Mouse (Mus musculus) midbrain, embryonic 13.5 days (tissue): ENCODE results near the gene Rgl1. TPM values are rescaled to one million over a fixed set of nuclear protein-coding genes. Genes with fewer than 3 reads are reported as not detected.

ENCODE experiments used
- ATAC-seq: fragments of 200-750 bp; cut with Nextera tagmentation; 2 replicates; pipeline ENCODE4 v1.8.0; 2017; ENCODE audit warnings: mild to moderate bottlenecking, moderate TSS enrichment, moderate library complexity
- H3K27ac ChIP-seq: fragments of 300-500 bp; sonication (generic); 2 replicates; pipeline ENCODE4 v1.5.1; 2015; ENCODE audit warnings: inconsistent platforms, mild to moderate bottlenecking, moderate library complexity
- H3K27me3 ChIP-seq: fragments of 300-500 bp; sonication (generic); 2 replicates; pipeline ENCODE4 v1.6.1; 2015; ENCODE audit warnings: mild to moderate bottlenecking, inconsistent platforms
- H3K36me3 ChIP-seq: fragments of 300-500 bp; sonication (generic); 2 replicates; pipeline ENCODE4 v1.6.1; 2015; ENCODE audit warnings: mild to moderate bottlenecking, inconsistent platforms
- H3K4me1 ChIP-seq: fragments of 300-500 bp; sonication (generic); replicated peaks from 2 replicates; pipeline ENCODE4 v1.6.1; 2015; ENCODE audit warnings: inconsistent platforms
- H3K4me2 ChIP-seq: fragments of 300-500 bp; sonication (generic); replicated peaks from 2 replicates; pipeline ENCODE4 v1.6.1; 2015; ENCODE audit warnings: moderate library complexity, mild to moderate bottlenecking, inconsistent platforms
- H3K4me3 ChIP-seq: fragments of 300-500 bp; sonication (generic); replicated peaks from 2 replicates; pipeline ENCODE4 v1.5.1; 2015; ENCODE audit warnings: mild to moderate bottlenecking, inconsistent platforms
- H3K9ac ChIP-seq: fragments of 300-500 bp; sonication (generic); replicated peaks from 2 replicates; pipeline ENCODE4 v1.6.1; 2015; ENCODE audit warnings: mild to moderate bottlenecking, inconsistent platforms
- H3K9me3 ChIP-seq: fragments of 300-500 bp; sonication (generic); 2 replicates; pipeline ENCODE4 v1.6.1; 2016; ENCODE audit warnings: mild to moderate bottlenecking, inconsistent platforms
- WGBS: fragments of 180-500 bp; shearing (Covaris S2); methylation state at CpG from one replicate; pipeline ENCODE4 v1.1.7; 2015; 5-methylcytosine and 5-hydroxymethylcytosine counted together
- polyA plus RNA-seq: library from polyadenylated mRNA; unstranded; fragments of >200 nt; fragmentation: Nextera tagmentation; extraction: Ambion mirVana; gene quantifications from 2 replicates; pipeline ENCODE4 v1.2.1, GENCODE M21; 2015

The Rgl1 gene
- polyA plus RNA-seq, 1 experiment from 2014 or later = 17.0 TPM

DNA sequence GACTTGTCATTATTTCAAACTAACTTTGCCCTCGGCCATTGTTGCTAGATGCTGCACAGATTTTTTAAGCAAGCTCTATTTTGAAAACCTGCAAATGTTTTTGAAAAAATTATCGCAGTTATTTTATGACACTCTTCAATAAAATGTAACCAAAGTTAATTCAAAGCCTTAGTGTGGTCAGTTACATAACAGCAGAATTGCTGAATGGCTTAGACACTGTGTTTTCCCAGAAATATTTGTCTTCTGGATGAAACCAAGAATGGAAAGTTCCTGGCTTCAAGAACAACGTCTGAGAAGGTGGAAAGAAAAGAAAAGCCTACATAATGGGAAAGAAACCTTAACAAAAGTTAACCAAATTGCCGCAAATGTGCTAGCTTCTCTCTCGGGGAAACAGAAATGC lies 131.5 kb downstream of the Rgl1 start:
- no peak overlapping the region for H3K9ac ChIP-seq
- 74% methylated on average over 5 of the region's 5 CpGs for WGBS
- H3K4me1 ChIP-seq = peaks cover 3% of the 10 kb centered on the region
- no peak for ATAC-seq
- no peak overlapping the region for H3K27ac ChIP-seq
- no peaks in the 10 kb centered on the region for H3K9me3 ChIP-seq
- H3K27me3 ChIP-seq = no peaks in the 10 kb centered on the region
- no peak overlapping the region for H3K4me2 ChIP-seq
- no peak overlapping the region for H3K4me3 ChIP-seq
- no peaks in the 10 kb centered on the region; the same call in 1 of the 2 replicates for H3K36me3 ChIP-seq

DNA sequence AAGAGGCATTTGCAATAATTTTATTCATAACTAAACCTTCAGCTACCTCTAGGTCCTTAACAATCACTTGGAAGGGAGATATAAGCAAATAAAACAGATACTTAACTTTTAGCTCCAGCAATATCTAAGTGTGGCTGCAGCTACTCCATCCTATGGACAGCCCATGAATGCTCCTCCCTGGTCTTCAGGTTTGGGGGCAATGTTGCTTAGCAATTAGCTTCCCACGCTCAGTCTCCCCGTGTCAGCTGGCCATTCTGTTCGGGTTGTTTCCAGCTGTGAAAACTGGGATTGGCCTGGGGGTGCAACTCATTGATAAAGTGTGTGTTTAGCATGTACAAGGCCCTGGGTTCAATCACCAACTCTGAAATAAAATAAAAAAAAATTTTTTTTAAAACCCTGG lies 136.4 kb downstream of the Rgl1 start:
- peaks cover 8% of the 10 kb centered on the region for H3K4me1 ChIP-seq
- no peak for ATAC-seq
- no peak overlapping the region for H3K4me3 ChIP-seq
- H3K4me2 ChIP-seq = no peak overlapping the region
- no peak overlapping the region for H3K27ac ChIP-seq
- H3K9ac ChIP-seq = no peak overlapping the region
- 6% methylated on average over 3 of the region's 3 CpGs for WGBS
- no peaks in the 10 kb centered on the region for H3K9me3 ChIP-seq
- H3K36me3 ChIP-seq = no peaks in the 10 kb centered on the region; the same call in 1 of the 2 replicates
- H3K27me3 ChIP-seq = peaks cover 14% of the 10 kb centered on the region

DNA sequence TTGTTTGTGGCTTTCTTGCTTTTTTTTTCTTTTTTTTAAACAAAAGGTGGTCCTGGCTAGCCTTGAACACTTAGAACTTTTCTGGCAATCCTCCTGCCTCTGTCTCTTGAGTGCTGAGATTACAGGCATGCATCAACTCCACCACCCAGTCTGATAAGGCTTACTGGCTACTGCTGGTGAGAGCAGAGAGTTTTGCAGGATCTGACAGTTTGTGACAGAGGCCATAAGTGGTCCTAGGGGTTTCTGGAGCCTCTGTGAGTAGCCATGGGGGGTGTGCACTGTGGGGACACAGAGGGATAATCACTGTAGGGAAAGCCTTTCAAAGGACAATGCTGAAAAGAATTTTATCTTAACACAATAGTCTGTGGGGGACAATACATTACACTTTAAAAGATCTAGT lies 140.5 kb downstream of the Rgl1 start:
- Histone ChIP-seq H3K36me3 (no peaks in the 10 kb centered on the region), H3K9ac (no peak overlapping the region), H3K4me1 (peaks cover 26% of the 10 kb centered on the region), H3K27ac (no peak overlapping the region), H3K4me3 (peak overlapping the region; percentile 61), H3K9me3 (no peaks in the 10 kb centered on the region), H3K27me3 (peaks cover 26% of the 10 kb centered on the region), H3K4me2 (peak overlapping the region; percentile 79)
- ATAC-seq = no peak

DNA sequence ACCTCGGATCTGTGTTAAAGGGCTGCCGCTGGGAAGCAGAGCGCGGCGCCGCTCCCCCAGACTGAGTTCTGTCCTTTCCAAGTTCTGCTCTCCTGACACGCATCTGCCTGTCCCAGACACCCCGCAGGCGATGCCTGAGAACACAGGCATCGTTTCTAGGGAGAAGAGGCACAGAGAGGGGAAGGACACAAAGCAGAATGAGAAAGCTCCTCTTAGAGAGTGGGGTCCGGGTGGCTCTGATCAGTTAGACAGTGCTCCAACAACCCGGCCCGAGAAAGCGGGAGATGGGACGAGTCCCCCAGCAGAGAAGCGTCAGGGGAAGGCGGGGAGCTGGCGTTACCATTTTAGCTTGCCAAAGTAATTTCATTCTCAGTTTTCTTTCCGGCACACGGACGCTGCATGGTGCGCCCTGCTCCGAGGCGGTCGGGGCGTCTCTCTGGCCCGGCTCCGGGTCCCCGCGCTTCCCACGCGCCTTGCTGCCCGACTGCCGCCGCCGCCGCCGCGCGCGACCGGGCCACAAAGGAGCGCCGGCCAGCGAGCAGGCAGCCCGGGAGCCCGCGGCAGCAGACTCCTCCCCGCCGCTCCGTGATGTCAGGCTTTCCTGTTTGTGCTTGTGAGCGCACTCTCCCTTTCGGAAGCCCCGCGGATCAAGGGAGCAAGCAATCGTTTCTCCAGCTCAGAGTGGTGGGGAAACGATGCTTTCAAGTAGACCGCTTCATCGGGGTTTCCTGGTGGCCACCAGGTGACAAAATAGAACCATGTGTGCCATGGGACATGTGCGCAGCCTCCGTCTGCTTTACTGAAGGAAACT lies 141.3 kb downstream of the Rgl1 start:
- peak; percentile 91 for ATAC-seq
- Histone ChIP-seq H3K4me2 (peak overlapping the region; percentile 79), H3K27ac (peak overlapping the region; percentile 77), H3K9me3 (no peaks in the 10 kb centered on the region), H3K4me1 (peaks cover 25% of the 10 kb centered on the region), H3K36me3 (no peaks in the 10 kb centered on the region), H3K9ac (peak overlapping the region; percentile 76), H3K4me3 (peak overlapping the region; percentile 61), H3K27me3 (peaks cover 26% of the 10 kb centered on the region)
- WGBS = under 1% methylated on average over 56 of the region's 61 CpGs

DNA sequence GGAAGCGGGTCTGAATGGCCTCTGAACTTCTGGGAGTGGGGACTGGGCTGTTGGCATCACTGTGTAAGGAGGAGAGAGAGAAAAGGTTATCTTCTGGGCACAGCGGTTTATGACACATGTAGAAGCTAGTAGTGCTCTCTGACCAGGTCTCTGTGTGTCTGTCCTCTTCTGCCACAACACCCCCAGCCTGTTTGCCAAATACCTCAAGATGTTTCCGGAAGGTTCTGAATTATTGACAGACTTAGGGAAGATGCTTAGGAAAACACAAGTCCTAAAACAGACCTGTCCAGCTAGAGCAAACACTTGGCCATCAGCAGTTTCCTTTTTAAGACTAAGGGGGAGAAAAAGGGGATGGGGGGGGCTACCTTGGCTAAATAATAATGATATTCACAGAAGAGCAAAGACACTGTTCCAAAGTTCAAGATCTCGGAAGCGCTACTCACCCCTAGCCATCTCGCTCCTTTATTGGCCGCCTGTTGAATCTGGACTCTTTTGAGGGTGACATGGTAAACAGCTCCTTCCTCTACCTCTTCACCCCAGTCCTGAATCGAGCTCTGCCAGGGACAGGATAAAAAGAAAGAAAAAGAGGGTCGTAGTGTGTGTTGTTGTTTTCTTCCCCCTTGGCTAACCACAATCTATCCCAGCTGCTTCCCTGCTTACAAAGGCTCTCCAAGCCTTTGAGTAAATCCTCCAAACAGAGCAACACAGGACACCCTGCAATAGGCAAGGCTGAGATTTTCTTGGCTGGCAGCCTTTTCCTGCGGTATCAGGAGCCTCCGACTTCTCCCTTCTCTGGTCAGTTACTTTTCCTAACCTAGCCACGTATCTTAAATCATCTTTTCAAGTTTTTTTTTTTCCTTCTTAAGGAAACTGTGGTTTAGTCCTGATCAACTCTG lies 142.5 kb downstream of the Rgl1 start:
- H3K9ac ChIP-seq = 0 out of 2 replicates have a peak overlapping the region, but pooled peaks have one; percentile 3
- no peak overlapping the region for H3K27ac ChIP-seq
- H3K36me3 ChIP-seq = no peaks in the 10 kb centered on the region
- no peak for ATAC-seq
- H3K27me3 ChIP-seq = peaks cover 26% of the 10 kb centered on the region
- 32% methylated on average over 12 of the region's 12 CpGs for WGBS
- H3K4me1 ChIP-seq = peaks cover 23% of the 10 kb centered on the region
- peak overlapping the region; percentile 79 for H3K4me2 ChIP-seq
- H3K9me3 ChIP-seq = no peaks in the 10 kb centered on the region
- peak overlapping the region; percentile 61 for H3K4me3 ChIP-seq

DNA sequence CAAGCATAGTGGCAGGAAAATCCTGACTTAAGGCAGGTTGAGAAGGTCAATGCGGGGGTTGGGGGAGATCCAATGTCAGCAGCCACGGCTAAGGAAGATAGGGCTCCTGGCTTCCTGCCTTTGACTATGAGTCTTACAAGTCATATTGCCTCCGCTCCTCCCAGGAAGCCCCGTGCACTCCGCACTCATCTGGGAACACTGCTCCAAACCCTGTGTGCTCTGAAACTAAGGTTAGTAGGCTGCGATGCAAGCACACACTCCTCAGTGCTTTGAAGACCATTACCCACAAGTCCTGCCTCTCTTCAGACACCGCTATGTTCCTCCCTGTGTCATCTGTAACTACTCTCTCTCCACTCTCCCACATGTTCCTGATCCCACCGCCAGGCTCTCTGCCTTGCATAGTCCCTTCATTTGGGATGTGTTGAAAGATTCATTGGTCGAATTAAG lies 143.4 kb downstream of the Rgl1 start:
- H3K9ac ChIP-seq = no peak overlapping the region
- H3K9me3 ChIP-seq = no peaks in the 10 kb centered on the region
- H3K4me1 ChIP-seq = peaks cover 23% of the 10 kb centered on the region
- no peaks in the 10 kb centered on the region for H3K36me3 ChIP-seq
- ATAC-seq = no peak
- no peak overlapping the region; the same call in 1 of the 2 replicates for H3K4me2 ChIP-seq
- no peak overlapping the region for H3K27ac ChIP-seq
- WGBS = 88% methylated on average over 9 of the region's 9 CpGs
- 0 out of 2 replicates have a peak overlapping the region, but pooled peaks have one; percentile 61 for H3K4me3 ChIP-seq
- H3K27me3 ChIP-seq = peaks cover 24% of the 10 kb centered on the region

DNA sequence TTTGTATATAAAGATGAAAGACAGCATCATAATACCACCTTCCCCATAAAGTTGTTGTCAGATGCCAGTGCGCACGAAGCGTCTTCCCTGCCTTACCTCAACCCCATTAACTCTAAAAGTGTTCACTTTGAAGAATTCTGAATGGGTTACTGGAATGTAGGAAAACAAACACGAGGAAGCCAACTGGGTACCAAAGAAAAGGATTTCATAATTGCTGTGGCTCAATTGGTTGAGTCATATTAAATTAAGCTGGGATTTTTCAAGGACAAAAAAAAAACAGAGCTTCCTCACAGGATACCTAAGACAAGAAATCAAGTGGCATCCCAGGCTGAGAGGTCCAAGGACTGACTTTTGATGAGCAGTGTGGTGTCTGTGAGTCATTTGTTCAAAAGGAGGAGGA lies 144.5 kb downstream of the Rgl1 start:
- no peak overlapping the region for H3K9ac ChIP-seq
- ATAC-seq = no peak
- H3K27me3 ChIP-seq = peaks cover 16% of the 10 kb centered on the region
- peaks cover 23% of the 10 kb centered on the region for H3K4me1 ChIP-seq
- WGBS = 82% methylated on average over 4 of the region's 4 CpGs
- H3K4me3 ChIP-seq = no peak overlapping the region
- no peak overlapping the region for H3K4me2 ChIP-seq
- no peaks in the 10 kb centered on the region for H3K36me3 ChIP-seq
- no peaks in the 10 kb centered on the region for H3K9me3 ChIP-seq
- no peak overlapping the region for H3K27ac ChIP-seq

DNA sequence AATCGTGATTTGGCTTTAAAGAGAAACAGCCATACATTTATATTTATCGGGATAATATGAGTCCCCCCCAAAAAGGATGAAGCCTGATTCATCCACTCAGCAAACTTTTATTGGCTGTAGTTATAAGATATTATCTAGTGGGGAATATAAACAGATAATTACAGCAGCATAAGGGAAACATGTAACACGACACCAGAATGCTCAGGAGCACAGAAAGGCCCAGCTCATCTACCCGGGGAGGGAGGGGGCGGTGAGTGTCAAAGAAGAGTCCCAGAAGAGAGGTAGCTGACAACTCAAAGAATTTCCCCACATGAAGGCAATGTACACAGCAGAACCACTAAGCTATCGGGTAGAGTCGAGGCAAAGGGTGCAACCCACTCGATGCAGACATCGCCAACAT lies 146.8 kb downstream of the Rgl1 start:
- no peak overlapping the region for H3K4me3 ChIP-seq
- H3K4me1 ChIP-seq = peaks cover 17% of the 10 kb centered on the region
- no peak for ATAC-seq
- H3K4me2 ChIP-seq = no peak overlapping the region
- H3K27ac ChIP-seq = no peak overlapping the region
- no peaks in the 10 kb centered on the region for H3K9me3 ChIP-seq
- no peak overlapping the region for H3K9ac ChIP-seq
- 91% methylated on average over 9 of the region's 9 CpGs for WGBS
- peaks cover 12% of the 10 kb centered on the region for H3K27me3 ChIP-seq
- H3K36me3 ChIP-seq = no peaks in the 10 kb centered on the region

DNA sequence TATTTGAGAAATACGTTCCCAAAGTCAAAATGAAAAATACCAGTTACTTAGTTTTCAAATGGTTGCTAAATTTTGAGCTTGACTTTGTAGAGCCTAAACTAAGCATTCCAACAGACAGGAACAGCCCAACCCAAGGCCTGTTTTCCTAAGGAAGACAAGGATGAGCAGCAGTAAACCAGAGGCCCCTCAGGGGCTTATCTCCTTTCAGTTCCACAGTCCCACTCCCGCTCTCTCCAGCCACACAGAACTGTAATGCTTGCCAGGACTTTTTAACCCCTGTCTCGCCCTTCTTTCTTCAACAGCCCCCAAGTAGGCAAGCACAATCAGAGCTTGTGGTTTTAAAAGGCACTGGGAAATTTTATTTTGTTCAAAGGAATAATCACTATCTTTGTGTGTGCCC lies 147.3 kb downstream of the Rgl1 start:
- no peaks in the 10 kb centered on the region for H3K9me3 ChIP-seq
- no peak overlapping the region for H3K4me3 ChIP-seq
- H3K4me1 ChIP-seq = peaks cover 13% of the 10 kb centered on the region
- WGBS = 90% methylated on average over 3 of the region's 3 CpGs
- H3K27ac ChIP-seq = no peak overlapping the region
- H3K36me3 ChIP-seq = no peaks in the 10 kb centered on the region
- no peak for ATAC-seq
- peaks cover 12% of the 10 kb centered on the region for H3K27me3 ChIP-seq
- H3K4me2 ChIP-seq = no peak overlapping the region
- H3K9ac ChIP-seq = no peak overlapping the region

DNA sequence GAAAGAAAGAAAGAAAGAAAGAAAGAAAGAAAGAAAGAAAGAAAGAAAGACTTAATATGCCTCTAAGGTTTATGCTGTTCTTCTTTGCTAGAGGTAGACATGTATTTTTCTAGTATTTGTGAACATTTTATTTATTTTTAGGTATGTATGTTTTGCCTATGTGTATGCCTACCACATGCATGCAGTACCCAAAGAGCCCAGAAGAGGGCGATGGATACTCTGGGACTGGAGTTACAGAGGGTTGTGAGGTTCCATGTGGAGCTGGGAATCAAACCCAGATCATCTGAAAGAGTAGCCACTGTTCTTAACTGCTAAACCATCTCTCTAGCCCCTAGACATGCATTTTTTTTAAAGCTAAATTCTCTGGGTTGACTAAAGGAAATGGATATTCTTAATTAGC lies 147.8 kb downstream of the Rgl1 start:
- H3K9me3 ChIP-seq = no peaks in the 10 kb centered on the region
- no peak overlapping the region for H3K9ac ChIP-seq
- H3K27me3 ChIP-seq = peaks cover 9% of the 10 kb centered on the region
- no peak overlapping the region for H3K4me2 ChIP-seq
- no peak overlapping the region for H3K4me3 ChIP-seq
- WGBS = 64% methylated on average over 1 of the region's 1 CpGs
- H3K36me3 ChIP-seq = no peaks in the 10 kb centered on the region
- no peak overlapping the region for H3K27ac ChIP-seq
- ATAC-seq = no peak
- H3K4me1 ChIP-seq = peaks cover 8% of the 10 kb centered on the region; the same call in 1 of the 2 replicates

DNA sequence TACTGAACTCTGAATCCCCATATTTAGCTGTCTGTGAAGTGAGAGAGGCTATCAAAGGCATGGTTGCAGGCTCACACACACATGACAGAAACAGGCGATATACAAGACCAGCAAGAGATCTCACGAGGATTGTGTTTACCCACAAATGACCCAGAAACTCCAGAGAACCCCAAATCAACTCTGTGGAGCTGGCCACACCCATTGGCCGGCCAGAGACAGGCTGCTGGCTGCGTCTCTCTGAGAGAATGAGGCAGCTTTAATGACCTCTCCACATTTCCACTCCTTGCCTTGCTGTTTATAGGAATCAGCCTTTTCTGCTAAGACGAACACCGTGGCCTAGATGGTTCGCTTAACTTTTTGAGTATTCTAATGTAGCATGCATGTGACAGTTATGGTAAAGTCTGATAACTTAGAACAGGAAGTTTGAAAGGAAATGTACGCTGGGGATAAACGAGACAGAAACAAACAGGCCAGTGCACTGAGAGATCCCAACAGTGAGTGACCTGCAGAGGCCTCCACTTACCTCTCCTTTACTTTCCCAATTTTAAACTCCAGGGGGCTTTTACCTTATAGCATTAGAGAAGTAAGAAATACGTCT lies 148.3 kb downstream of the Rgl1 start:
- Histone ChIP-seq H3K4me3 (no peak overlapping the region), H3K4me1 (peaks cover 3% of the 10 kb centered on the region; the same call in 1 of the 2 replicates), H3K36me3 (no peaks in the 10 kb centered on the region), H3K9ac (no peak overlapping the region), H3K27ac (no peak overlapping the region), H3K9me3 (no peaks in the 10 kb centered on the region), H3K27me3 (peaks cover 4% of the 10 kb centered on the region; the same call in 1 of the 2 replicates), H3K4me2 (no peak overlapping the region)
- ATAC-seq = no peak
- 92% methylated on average over 10 of the region's 10 CpGs for WGBS

DNA sequence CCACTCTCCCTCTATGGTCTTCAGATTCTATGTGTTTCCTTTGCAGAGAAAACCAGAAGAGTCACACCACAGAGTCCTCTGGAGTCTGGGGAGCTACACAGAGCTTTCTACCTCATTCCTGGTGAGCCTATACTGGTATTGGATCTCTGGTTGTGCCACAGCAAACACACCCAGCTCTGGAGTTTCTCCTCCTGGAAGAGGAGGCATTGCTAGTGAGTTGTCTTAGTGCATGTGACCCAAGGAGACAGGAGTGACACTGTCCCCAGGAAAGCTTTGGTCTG lies 149.4 kb downstream of the Rgl1 start:
- peaks cover 5% of the 10 kb centered on the region for H3K4me1 ChIP-seq
- no peaks in the 10 kb centered on the region for H3K27me3 ChIP-seq
- H3K27ac ChIP-seq = no peak overlapping the region

More for the DNA sequence above, 149.4 kb downstream of the Rgl1 start:
- Histone ChIP-seq H3K36me3 (no peaks in the 10 kb centered on the region), H3K9me3 (no peaks in the 10 kb centered on the region), H3K4me3 (no peak overlapping the region), H3K9ac (no peak overlapping the region), H3K4me2 (no peak overlapping the region)
- ATAC-seq = no peak
